Mouse (Mus musculus) forebrain, embryonic 10.5 days (tissue): ENCODE data around the gene Nudt15. TPM values are rescaled to one million over a fixed set of nuclear protein-coding genes. Genes with fewer than 3 reads are reported as not detected.
"Not testable (repeated sequence)": the region's sequence is repeated elsewhere in the genome, so short reads cannot be mapped to it uniquely, and the experiment has no call there.

ENCODE experiments used
- DNase-seq: peaks from one replicate; pipeline ENCODE4 v3.0.0-alpha.2; 2017; ENCODE audit warnings: low spot score; ENCODE audit errors: extremely low spot score
- H3K27ac ChIP-seq: fragments of 300-500 bp; sonication (generic); 2 replicates; pipeline ENCODE4 v1.5.1; 2016; ENCODE audit warnings: mild to moderate bottlenecking
- H3K27me3 ChIP-seq: fragments of 300-500 bp; sonication (generic); 2 replicates; pipeline ENCODE4 v1.6.1; 2016; ENCODE audit warnings: mild to moderate bottlenecking; ENCODE audit not compliant: poor library complexity, severe bottlenecking
- H3K36me3 ChIP-seq: fragments of 300-500 bp; sonication (generic); replicated peaks from 2 replicates; pipeline ENCODE4 v1.6.1; 2016; ENCODE audit warnings: mild to moderate bottlenecking, moderate library complexity
- H3K4me1 ChIP-seq: fragments of 300-500 bp; sonication (generic); 2 replicates; pipeline ENCODE4 v1.6.1; 2016
- H3K4me3 ChIP-seq: fragments of 300-500 bp; sonication (generic); 2 replicates; pipeline ENCODE4 v1.5.1; 2016; ENCODE audit warnings: mild to moderate bottlenecking, moderate library complexity
- H3K9me3 ChIP-seq: fragments of 300-500 bp; sonication (generic); 2 replicates; pipeline ENCODE4 v1.6.1; 2016; ENCODE audit warnings: mild to moderate bottlenecking, moderate library complexity
- WGBS: fragments of 180-500 bp; shearing (Covaris S2); methylation state at CpG from one replicate; pipeline ENCODE4 v1.1.7; 2016; 5-methylcytosine and 5-hydroxymethylcytosine counted together
- polyA plus RNA-seq: library from polyadenylated mRNA; unstranded; fragments of >200 nt; fragmentation: Nextera tagmentation; extraction: Ambion mirVana; gene quantifications from 2 replicates; pipeline ENCODE4 v1.2.1, GENCODE M21; 2016

The Nudt15 gene
- polyA plus RNA-seq, 1 experiment from 2014 or later: 10.3 TPM

- H3K27me3 ChIP-seq: no peaks in the 10 kb centered on the region
- H3K9me3 ChIP-seq: no peaks in the 10 kb centered on the region
- peak overlapping the region; percentile 63; the same call in 1 of the 2 replicates for H3K27ac ChIP-seq
- no peak overlapping the region for H3K4me3 ChIP-seq
- 38% methylated on average over 6 of the region's 6 CpGs for WGBS
- no peaks in the 10 kb centered on the region for H3K36me3 ChIP-seq
- DNase-seq: no peak
- peaks cover 19% of the 10 kb centered on the region for H3K4me1 ChIP-seq
Observed at GRCm38 (mm10) chr14:73543781-73544180, 4.3 kb downstream of the Nudt15 start.

- H3K9me3 ChIP-seq: no peaks in the 10 kb centered on the region
- no peak overlapping the region for H3K4me3 ChIP-seq
- H3K4me1 ChIP-seq: no peaks in the 10 kb centered on the region
- DNase-seq: no peak
- no peak overlapping the region for H3K27ac ChIP-seq
- H3K36me3 ChIP-seq: no peaks in the 10 kb centered on the region
- WGBS: 88% methylated on average over 2 of the region's 2 CpGs
- no peaks in the 10 kb centered on the region for H3K27me3 ChIP-seq
Observed at GRCm38 (mm10) chr14:73535641-73536040, 12.4 kb downstream of the Nudt15 start.

- Histone ChIP-seq H3K9me3 (no peaks in the 10 kb centered on the region), H3K27ac (no peak overlapping the region), H3K4me3 (no peak overlapping the region), H3K36me3 (no peaks in the 10 kb centered on the region), H3K4me1 (no peaks in the 10 kb centered on the region), H3K27me3 (no peaks in the 10 kb centered on the region)
- no peak for DNase-seq
- 78% methylated on average over 6 of the region's 6 CpGs for WGBS
Observed at GRCm38 (mm10) chr14:73533755-73534465, 14.1 kb downstream of the Nudt15 start.

- H3K4me1 ChIP-seq: peaks cover 13% of the 10 kb centered on the region; the same call in 1 of the 2 replicates
- H3K36me3 ChIP-seq, H3K27ac ChIP-seq, H3K4me3 ChIP-seq, DNase-seq, H3K9me3 ChIP-seq, H3K27me3 ChIP-seq: not testable (repeated sequence)
- WGBS: 91% methylated on average over 3 of the region's 3 CpGs
Observed at GRCm38 (mm10) chr14:73528661-73529060, 19.4 kb downstream of the Nudt15 start.

GRCm38 (mm10) chr14:73524766-73525448, 23.1 kb downstream of the Nudt15 start, which contains the start of gene Sucla2:
Sucla2 (plus strand) TSS chr14:73525319.
- Histone ChIP-seq H3K36me3 (no peaks in the 10 kb centered on the region), H3K4me1 (peaks cover 13% of the 10 kb centered on the region; the same call in 1 of the 2 replicates), H3K4me3 (peak within 1 kb of the TSS; percentile 53), H3K27ac (peak within 1 kb of the TSS; percentile 90), H3K27me3 (no peaks in the 10 kb centered on the region), H3K9me3 (no peaks in the 10 kb centered on the region)
- peak; percentile 93 for DNase-seq
- under 1% methylated on average over 41 of the region's 41 CpGs for WGBS

GRCm38 (mm10) chr14:73524136-73524535, 23.9 kb downstream of the Nudt15 start:
- WGBS: 80% methylated on average over 3 of the region's 3 CpGs
- Histone ChIP-seq H3K36me3 (no peaks in the 10 kb centered on the region), H3K27ac (peak overlapping the region; percentile 90; the same call in 1 of the 2 replicates), H3K4me1 (peaks cover 13% of the 10 kb centered on the region; the same call in 1 of the 2 replicates), H3K4me3 (peak overlapping the region; percentile 53), H3K27me3 (no peaks in the 10 kb centered on the region), H3K9me3 (no peaks in the 10 kb centered on the region)
- DNase-seq: no peak

GRCm38 (mm10) chr14:73509765-73510423, 38.1 kb downstream of the Nudt15 start, which contains the start of gene Med4:
Med4 (plus strand) TSS chr14:73510025.
- peak; percentile 95 for DNase-seq
- Histone ChIP-seq H3K9me3 (no peaks in the 10 kb centered on the region), H3K4me1 (peaks cover 19% of the 10 kb centered on the region), H3K27ac (peak within 1 kb of the TSS; percentile 88), H3K36me3 (peaks cover 33% of the 10 kb centered on the region), H3K27me3 (no peaks in the 10 kb centered on the region), H3K4me3 (peak within 1 kb of the TSS; percentile 92)
- WGBS: under 1% methylated on average over 41 of the region's 41 CpGs

GRCm38 (mm10) chr14:73508630-73509395, 39.2 kb downstream of the Nudt15 start:
- 94% methylated on average over 6 of the region's 6 CpGs for WGBS

GRCm38 (mm10) chr14:73507702-73508376, 40.2 kb downstream of the Nudt15 start:
- Histone ChIP-seq H3K4me1 (peaks cover 23% of the 10 kb centered on the region), H3K4me3 (no peak overlapping the region), H3K9me3 (no peaks in the 10 kb centered on the region), H3K36me3 (peaks cover 14% of the 10 kb centered on the region), H3K27me3 (no peaks in the 10 kb centered on the region), H3K27ac (no peak overlapping the region)
- no peak for DNase-seq
- WGBS: 83% methylated on average over 11 of the region's 11 CpGs

More at GRCm38 (mm10) chr14:73508630-73509395, 39.2 kb downstream of the Nudt15 start:
- DNase-seq: no peak
- Histone ChIP-seq H3K36me3 (peaks cover 23% of the 10 kb centered on the region), H3K4me3 (no peak overlapping the region), H3K9me3 (no peaks in the 10 kb centered on the region), H3K4me1 (peaks cover 19% of the 10 kb centered on the region), H3K27ac (no peak overlapping the region), H3K27me3 (no peaks in the 10 kb centered on the region)

GRCm38 (mm10) chr14:73507200-73507599, 40.8 kb downstream of the Nudt15 start:
- Histone ChIP-seq H3K27ac (no peak overlapping the region), H3K4me3 (no peak overlapping the region), H3K27me3 (no peaks in the 10 kb centered on the region), H3K36me3 (peaks cover 8% of the 10 kb centered on the region), H3K9me3 (no peaks in the 10 kb centered on the region), H3K4me1 (peaks cover 22% of the 10 kb centered on the region)
- no peak for DNase-seq
- 92% methylated on average over 15 of the region's 15 CpGs for WGBS

- WGBS: 57% methylated on average over 8 of the region's 8 CpGs
- no peaks in the 10 kb centered on the region for H3K36me3 ChIP-seq
- no peak overlapping the region for H3K4me3 ChIP-seq
- H3K9me3 ChIP-seq: no peaks in the 10 kb centered on the region
- H3K4me1 ChIP-seq: peaks cover 16% of the 10 kb centered on the region
- DNase-seq: no peak
- H3K27me3 ChIP-seq: no peaks in the 10 kb centered on the region
- H3K27ac ChIP-seq: no peak overlapping the region
Observed at GRCm38 (mm10) chr14:73506283-73506682, 41.8 kb downstream of the Nudt15 start.
